Mouse (Mus musculus): Measurements from ENCODE around the gene 2410015M20Rik. TPM values are rescaled to one million over a fixed set of nuclear protein-coding genes. Genes with fewer than 3 reads are reported as not detected.

2410015M20Rik gene
- polyA plus RNA-seq (2014; fragmentation: Nextera tagmentation; extraction: Ambion mirVana), result 192 and 251 TPM in 2 replicates

- peak within 1 kb of the TSS; percentile 86 for H3K4me2 ChIP-seq (ENCODE audit: low read length)
- peak within 1 kb of the TSS; percentile 65; the same call in 1 of the 2 replicates for H3K27ac ChIP-seq (ENCODE audit: low read depth, low read length)
- H3K36me3 ChIP-seq (ENCODE audit: control insufficient read depth, insufficient read depth, low read length), result peaks cover 39% of the 10 kb centered on the region
- DNase-seq (ENCODE audit: low spot score), result peak; percentile 99
- H3K9ac ChIP-seq (ENCODE audit: low read length), result peak within 1 kb of the TSS; percentile 77
- no peaks in the 10 kb centered on the region for H3K27me3 ChIP-seq (replicated peaks; ENCODE audit: control insufficient read depth, insufficient read depth, low read length)
- no peaks in the 10 kb centered on the region for H3K9me3 ChIP-seq (replicated peaks; ENCODE audit: control insufficient read depth, low read length)
- peak within 1 kb of the TSS; percentile 63 for H3K4me3 ChIP-seq (ENCODE audit: low read depth, low read length)
- ATAC-seq, result peak; percentile 90
- whole genome bisulfite sequencing, result under 1% methylated on average over 44 of the region's 44 CpGs
- peaks cover 22% of the 10 kb centered on the region for H3K4me1 ChIP-seq (ENCODE audit: control insufficient read depth, insufficient read depth, low read length)
Measured at GRCm38 (mm10) chr17:56609452-56610171, at the start of gene 2410015M20Rik. 2410015M20Rik (minus strand) TSS chr17:56609771.

- Histone ChIP-seq H3K4me3 (ENCODE audit: low read depth, low read length) (no peak overlapping the region), H3K27me3 (replicated peaks; ENCODE audit: control insufficient read depth, insufficient read depth, low read length) (no peaks in the 10 kb centered on the region), H3K36me3 (ENCODE audit: control insufficient read depth, insufficient read depth, low read length) (no peaks in the 10 kb centered on the region), H3K9ac (ENCODE audit: low read length) (no peak overlapping the region), H3K27ac (ENCODE audit: low read depth, low read length) (no peak overlapping the region), H3K4me1 (ENCODE audit: control insufficient read depth, insufficient read depth, low read length) (no peaks in the 10 kb centered on the region), H3K4me2 (ENCODE audit: low read length) (no peak overlapping the region), H3K9me3 (replicated peaks; ENCODE audit: control insufficient read depth, low read length) (no peaks in the 10 kb centered on the region)
- WGBS, result 88% methylated on average over 6 of the region's 6 CpGs
- ATAC-seq, result no peak
- DNase-seq (ENCODE audit: low spot score), result no peak
Measured at GRCm38 (mm10) chr17:56656171-56656570, 46.6 kb upstream of the 2410015M20Rik start.

- no peaks in the 10 kb centered on the region for H3K9me3 ChIP-seq (replicated peaks; ENCODE audit: control insufficient read depth, low read length)
- no peaks in the 10 kb centered on the region for H3K36me3 ChIP-seq (ENCODE audit: control insufficient read depth, insufficient read depth, low read length)
- H3K4me1 ChIP-seq (ENCODE audit: control insufficient read depth, insufficient read depth, low read length), result no peaks in the 10 kb centered on the region
- no peak overlapping the region for H3K27ac ChIP-seq (ENCODE audit: low read depth, low read length)
- DNase-seq (ENCODE audit: low spot score) (no peak), ATAC-seq (no peak)
- no peak overlapping the region for H3K4me2 ChIP-seq (ENCODE audit: low read length)
- WGBS, result 89% methylated on average over 3 of the region's 3 CpGs
- H3K9ac ChIP-seq (ENCODE audit: low read length), result no peak overlapping the region
- H3K4me3 ChIP-seq (ENCODE audit: low read depth, low read length), result no peak overlapping the region
- no peaks in the 10 kb centered on the region for H3K27me3 ChIP-seq (replicated peaks; ENCODE audit: control insufficient read depth, insufficient read depth, low read length)
Measured at GRCm38 (mm10) chr17:56655311-56655710, 45.7 kb upstream of the 2410015M20Rik start.

GRCm38 (mm10) chr17:56654771-56655170 is 45.2 kb upstream of the 2410015M20Rik start:
- no peaks in the 10 kb centered on the region for H3K4me1 ChIP-seq (ENCODE audit: control insufficient read depth, insufficient read depth, low read length)
- no peak for ATAC-seq
- no peak overlapping the region for H3K9ac ChIP-seq (ENCODE audit: low read length)
- no peak overlapping the region for H3K4me3 ChIP-seq (ENCODE audit: low read depth, low read length)
- no peaks in the 10 kb centered on the region for H3K27me3 ChIP-seq (replicated peaks; ENCODE audit: control insufficient read depth, insufficient read depth, low read length)
- WGBS, result 72% methylated on average over 2 of the region's 2 CpGs
- no peak for DNase-seq (ENCODE audit: low spot score)
- no peak overlapping the region for H3K27ac ChIP-seq (ENCODE audit: low read depth, low read length)
- H3K36me3 ChIP-seq (ENCODE audit: control insufficient read depth, insufficient read depth, low read length), result no peaks in the 10 kb centered on the region
- H3K4me2 ChIP-seq (ENCODE audit: low read length), result no peak overlapping the region
- H3K9me3 ChIP-seq (replicated peaks; ENCODE audit: control insufficient read depth, low read length), result no peaks in the 10 kb centered on the region

- Histone ChIP-seq H3K4me3 (ENCODE audit: low read depth, low read length) (no peak overlapping the region), H3K27me3 (replicated peaks; ENCODE audit: control insufficient read depth, insufficient read depth, low read length) (no peaks in the 10 kb centered on the region), H3K4me1 (ENCODE audit: control insufficient read depth, insufficient read depth, low read length) (no peaks in the 10 kb centered on the region), H3K36me3 (ENCODE audit: control insufficient read depth, insufficient read depth, low read length) (no peaks in the 10 kb centered on the region), H3K9me3 (replicated peaks; ENCODE audit: control insufficient read depth, low read length) (no peaks in the 10 kb centered on the region), H3K4me2 (ENCODE audit: low read length) (no peak overlapping the region), H3K27ac (ENCODE audit: low read depth, low read length) (no peak overlapping the region), H3K9ac (ENCODE audit: low read length) (no peak overlapping the region)
- ATAC-seq, result no peak
- DNase-seq (ENCODE audit: low spot score), result no peak
- 37% methylated on average over 10 of the region's 10 CpGs for WGBS
Measured at GRCm38 (mm10) chr17:56651801-56652200, 42.2 kb upstream of the 2410015M20Rik start.

GRCm38 (mm10) chr17:56647546-56647945 is 38.0 kb upstream of the 2410015M20Rik start:
- H3K9ac ChIP-seq (ENCODE audit: low read length), result no peak overlapping the region
- H3K27me3 ChIP-seq (replicated peaks; ENCODE audit: control insufficient read depth, insufficient read depth, low read length), result no peaks in the 10 kb centered on the region
- no peaks in the 10 kb centered on the region for H3K36me3 ChIP-seq (ENCODE audit: control insufficient read depth, insufficient read depth, low read length)
- H3K27ac ChIP-seq (ENCODE audit: low read depth, low read length), result no peak overlapping the region
- 76% methylated on average over 13 of the region's 13 CpGs for WGBS
- no peaks in the 10 kb centered on the region for H3K9me3 ChIP-seq (replicated peaks; ENCODE audit: control insufficient read depth, low read length)
- no peak for ATAC-seq
- no peak overlapping the region for H3K4me2 ChIP-seq (ENCODE audit: low read length)
- no peak overlapping the region for H3K4me3 ChIP-seq (ENCODE audit: low read depth, low read length)
- DNase-seq (ENCODE audit: low spot score), result no peak
- H3K4me1 ChIP-seq (ENCODE audit: control insufficient read depth, insufficient read depth, low read length), result no peaks in the 10 kb centered on the region

GRCm38 (mm10) chr17:56643237-56643636 is 33.7 kb upstream of the 2410015M20Rik start:
- Histone ChIP-seq H3K27me3 (replicated peaks; ENCODE audit: control insufficient read depth, insufficient read depth, low read length) (no peaks in the 10 kb centered on the region), H3K36me3 (ENCODE audit: control insufficient read depth, insufficient read depth, low read length) (no peaks in the 10 kb centered on the region), H3K27ac (ENCODE audit: low read depth, low read length) (no peak overlapping the region), H3K4me3 (ENCODE audit: low read depth, low read length) (no peak overlapping the region), H3K4me1 (ENCODE audit: control insufficient read depth, insufficient read depth, low read length) (no peaks in the 10 kb centered on the region), H3K9me3 (replicated peaks; ENCODE audit: control insufficient read depth, low read length) (no peaks in the 10 kb centered on the region), H3K9ac (ENCODE audit: low read length) (no peak overlapping the region), H3K4me2 (ENCODE audit: low read length) (no peak overlapping the region)
- no peak for ATAC-seq
- 87% methylated on average over 4 of the region's 4 CpGs for WGBS
- DNase-seq (ENCODE audit: low spot score), result no peak

GRCm38 (mm10) chr17:56634023-56634422 is 24.5 kb upstream of the 2410015M20Rik start:
- Histone ChIP-seq H3K9ac (ENCODE audit: low read length) (no peak overlapping the region), H3K27ac (ENCODE audit: low read depth, low read length) (no peak overlapping the region), H3K4me2 (ENCODE audit: low read length) (no peak overlapping the region), H3K36me3 (ENCODE audit: control insufficient read depth, insufficient read depth, low read length) (no peaks in the 10 kb centered on the region), H3K27me3 (replicated peaks; ENCODE audit: control insufficient read depth, insufficient read depth, low read length) (no peaks in the 10 kb centered on the region), H3K4me1 (ENCODE audit: control insufficient read depth, insufficient read depth, low read length) (no peaks in the 10 kb centered on the region), H3K4me3 (ENCODE audit: low read depth, low read length) (no peak overlapping the region), H3K9me3 (replicated peaks; ENCODE audit: control insufficient read depth, low read length) (no peaks in the 10 kb centered on the region)
- DNase-seq (ENCODE audit: low spot score) (no peak), ATAC-seq (no peak)
- 89% methylated on average over 6 of the region's 6 CpGs for WGBS

DNA sequence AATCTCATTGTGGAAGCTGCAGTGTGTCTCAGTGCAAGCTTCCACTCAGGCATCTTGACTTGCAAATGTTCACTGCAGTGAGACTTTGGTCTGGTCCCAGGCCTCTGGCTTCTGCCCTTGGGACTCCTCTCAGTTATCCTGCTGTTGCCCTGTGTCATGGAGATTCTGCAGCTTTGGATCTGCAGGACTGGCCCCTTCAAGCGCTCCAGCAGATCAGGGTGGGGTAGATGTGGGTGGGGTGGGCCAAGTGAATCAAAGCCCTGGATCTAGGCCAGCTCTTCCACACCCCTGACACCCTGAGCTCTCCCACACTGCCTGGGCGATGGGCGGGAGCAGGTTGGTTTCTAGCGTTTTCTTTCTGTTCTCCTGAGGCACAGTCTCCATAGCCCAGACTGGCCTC is 22.2 kb upstream of the 2410015M20Rik start:
- 63% methylated on average over 4 of the region's 4 CpGs for whole genome bisulfite sequencing
- H3K4me1 ChIP-seq (ENCODE audit: control insufficient read depth, insufficient read depth, low read length), result peaks cover 6% of the 10 kb centered on the region; the same call in 1 of the 2 replicates
- no peaks in the 10 kb centered on the region for H3K27me3 ChIP-seq (replicated peaks; ENCODE audit: control insufficient read depth, insufficient read depth, low read length)

More for the DNA sequence above, 22.2 kb upstream of the 2410015M20Rik start:
- no peak overlapping the region for H3K9ac ChIP-seq (ENCODE audit: low read length)
- H3K4me3 ChIP-seq (ENCODE audit: low read depth, low read length), result no peak overlapping the region
- no peaks in the 10 kb centered on the region for H3K9me3 ChIP-seq (replicated peaks; ENCODE audit: control insufficient read depth, low read length)
- DNase-seq (ENCODE audit: low spot score), result no peak
- H3K4me2 ChIP-seq (ENCODE audit: low read length), result no peak overlapping the region
- no peaks in the 10 kb centered on the region for H3K36me3 ChIP-seq (ENCODE audit: control insufficient read depth, insufficient read depth, low read length)
- H3K27ac ChIP-seq (ENCODE audit: low read depth, low read length), result no peak overlapping the region
- ATAC-seq, result no peak
